Mouse (Mus musculus) cerebellum, adult 2 months (tissue): ENCODE measurements around the gene Ocln. TPM values are rescaled to one million over a fixed set of nuclear protein-coding genes. Genes with fewer than 3 reads are reported as not detected.

Experiments used
- DNase-seq, 2 experiments: peaks; one replicate each; pipeline ENCODE4 v3.0.0; 2021
- H3K27ac ChIP-seq: fragments of 200-500 bp; 2 replicates; pipeline ENCODE4 v1.5.1; 2012; ENCODE audit warnings: low read length, control low read depth, inconsistent platforms; ENCODE audit not compliant: insufficient read depth
- H3K27me3 ChIP-seq: fragments of 200-500 bp; 2 replicates; pipeline ENCODE4 v1.6.1; 2012; ENCODE audit warnings: inconsistent platforms, mild to moderate bottlenecking, low read length, moderate library complexity; ENCODE audit not compliant: control insufficient read depth, insufficient read depth
- H3K4me1 ChIP-seq: fragments of 200-500 bp; 2 replicates; pipeline ENCODE4 v1.6.1; 2011; ENCODE audit warnings: low read length; ENCODE audit not compliant: control insufficient read depth, insufficient read depth
- H3K4me3 ChIP-seq: fragments of 200-500 bp; replicated peaks from 2 replicates; pipeline ENCODE3; 2011; ENCODE audit warnings: mild to moderate bottlenecking, low read depth, low read length, control low read depth; ENCODE audit not compliant: insufficient read depth
- CTCF ChIP-seq: fragments of 200-500 bp; IDR thresholded peaks from 2 replicates; pipeline ENCODE4 v1.5.1; 2011; ENCODE audit warnings: low read depth, mild to moderate bottlenecking, control low read depth, low read length, moderate library complexity, borderline replicate concordance; ENCODE audit not compliant: insufficient read depth
- POLR2A ChIP-seq: fragments of 200-500 bp; IDR thresholded peaks from 2 replicates; pipeline ENCODE4 v1.6.1; 2011; ENCODE audit warnings: low read length, control low read depth, borderline replicate concordance; ENCODE audit not compliant: insufficient read depth
- WGBS: fragments of 180-500 bp; shearing (Covaris S2); methylation state at CpG from one replicate; pipeline ENCODE4 v1.1.7; 2018; 5-methylcytosine and 5-hydroxymethylcytosine counted together
- polyA plus RNA-seq: library from polyadenylated mRNA; depleted of rRNA; stranded (reverse); fragments of >200 nt; gene quantifications from 2 replicates; pipeline ENCODE4 v1.2.3, GENCODE M21; 2012; rRNA removed

Ocln gene
- polyA plus RNA-seq, result 14.8 and 16.0 TPM in 2 replicates

DNA sequence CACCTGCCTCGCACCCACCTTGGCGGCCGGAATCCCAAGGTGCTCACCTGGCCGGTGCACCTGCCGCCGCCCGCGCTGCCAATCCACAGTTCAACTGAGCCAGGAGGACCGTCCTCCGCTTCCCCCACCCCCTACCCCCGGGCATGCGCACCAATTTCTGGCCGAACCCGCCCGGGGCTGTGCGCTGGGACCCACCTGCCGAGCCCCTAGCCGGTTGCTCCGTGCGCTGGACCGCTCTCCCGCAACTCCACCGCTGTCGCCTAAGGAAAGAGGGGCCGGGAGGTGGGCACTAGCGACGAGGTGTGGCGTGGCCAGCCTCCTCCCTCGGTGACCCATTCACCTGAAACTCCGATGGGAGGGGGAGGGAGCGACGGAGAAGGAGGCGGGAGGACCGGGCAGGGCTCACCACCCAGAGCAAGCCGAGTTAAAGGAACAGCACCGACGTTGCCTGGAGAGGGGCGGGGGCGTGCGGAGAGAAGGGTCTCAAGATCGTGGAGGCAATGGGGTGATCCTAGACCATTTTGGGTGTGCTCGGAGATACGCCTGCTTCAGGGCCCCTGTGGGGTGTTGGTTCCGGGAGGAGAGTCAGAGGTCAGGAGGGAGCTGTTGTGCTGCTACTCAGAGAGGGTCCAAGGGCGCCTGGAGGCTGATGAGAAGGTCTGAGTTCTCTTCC, at the start of gene Ocln:
Gene Ocln (minus strand): TSS at position 350 of the 673 bp plus-strand sequence.
- Histone ChIP-seq H3K4me1 (no peaks in the 10 kb centered on the region; the same call in 1 of the 2 replicates), H3K27me3 (no peaks in the 10 kb centered on the region), H3K4me3 (peak within 1 kb of the TSS; percentile 94), H3K27ac (peak within 1 kb of the TSS; percentile 93)
- under 1% methylated on average over 45 of the region's 45 CpGs for WGBS
- DNase-seq, result peak; percentile 87 to 89
- peak; percentile 30; the same call in 1 of the 2 replicates for TF ChIP-seq POLR2A
- no peak for TF ChIP-seq CTCF

DNA sequence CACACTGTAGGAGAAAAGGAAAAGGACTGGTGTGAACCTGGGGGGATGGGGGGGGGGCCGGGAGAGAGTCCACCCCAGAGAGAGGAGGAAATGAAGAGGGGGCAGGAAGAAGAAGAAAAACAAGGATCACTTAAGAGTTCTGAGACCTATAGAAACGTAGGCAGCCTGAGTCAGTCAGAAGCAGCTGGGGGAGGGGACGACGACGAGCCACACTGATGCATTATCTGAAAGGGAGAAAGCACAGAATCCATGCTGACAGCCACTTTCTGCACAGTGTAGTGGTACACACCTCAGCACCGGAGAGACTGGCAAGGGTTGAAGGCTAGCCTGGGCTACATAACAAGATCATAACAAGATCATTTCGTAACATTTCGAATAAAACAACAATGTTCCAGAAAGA, 48.5 kb upstream of the Ocln start:
- TF ChIP-seq CTCF (no peak), POLR2A (no peak)
- WGBS, result 58% methylated on average over 8 of the region's 8 CpGs
- no peak overlapping the region for H3K27ac ChIP-seq
- no peak overlapping the region for H3K4me3 ChIP-seq
- no peaks in the 10 kb centered on the region for H3K4me1 ChIP-seq
- no peaks in the 10 kb centered on the region for H3K27me3 ChIP-seq
- DNase-seq, result no peak

DNA sequence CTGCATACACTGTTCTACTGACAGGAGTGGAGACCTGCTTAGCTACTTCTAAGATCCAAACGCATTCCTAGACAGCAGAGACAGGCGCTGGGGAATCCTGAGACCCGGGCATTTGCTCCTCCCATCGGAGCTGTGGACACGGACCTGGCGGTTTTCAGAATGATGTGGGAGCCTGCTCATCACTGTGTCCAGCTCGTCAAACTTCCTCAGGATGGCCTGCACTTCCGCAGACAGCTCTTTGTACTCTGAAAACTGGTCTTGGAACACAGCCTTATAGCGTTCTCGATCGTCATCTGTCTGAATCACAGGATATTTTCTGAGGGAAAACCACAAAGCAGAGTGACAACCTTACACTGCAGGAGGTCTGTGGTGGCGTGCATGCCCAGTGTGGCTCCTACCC, 47.8 kb upstream of the Ocln start:
- WGBS, result 70% methylated on average over 12 of the region's 12 CpGs
- no peak for DNase-seq
- Histone ChIP-seq H3K27me3 (no peaks in the 10 kb centered on the region), H3K4me3 (no peak overlapping the region), H3K27ac (no peak overlapping the region), H3K4me1 (no peaks in the 10 kb centered on the region)
- TF ChIP-seq POLR2A (no peak), CTCF (no peak)

- TF ChIP-seq CTCF, result no peak
- no peak for TF ChIP-seq POLR2A
- no peak for DNase-seq
- 80% methylated on average over 9 of the region's 9 CpGs for WGBS
- Histone ChIP-seq H3K27me3 (no peaks in the 10 kb centered on the region), H3K4me3 (no peak overlapping the region), H3K27ac (no peak overlapping the region), H3K4me1 (no peaks in the 10 kb centered on the region)
Observed at GRCm38 (mm10) chr13:100597284-100597683, 44.8 kb upstream of the Ocln start.

GRCm38 (mm10) chr13:100595552-100595885, 43.0 kb upstream of the Ocln start:
- Histone ChIP-seq H3K27me3 (no peaks in the 10 kb centered on the region), H3K4me3 (no peak overlapping the region), H3K4me1 (no peaks in the 10 kb centered on the region), H3K27ac (no peak overlapping the region)
- TF ChIP-seq POLR2A (no peak), CTCF (no peak)
- WGBS, result 88% methylated on average over 3 of the region's 3 CpGs
- no peak for DNase-seq

DNA sequence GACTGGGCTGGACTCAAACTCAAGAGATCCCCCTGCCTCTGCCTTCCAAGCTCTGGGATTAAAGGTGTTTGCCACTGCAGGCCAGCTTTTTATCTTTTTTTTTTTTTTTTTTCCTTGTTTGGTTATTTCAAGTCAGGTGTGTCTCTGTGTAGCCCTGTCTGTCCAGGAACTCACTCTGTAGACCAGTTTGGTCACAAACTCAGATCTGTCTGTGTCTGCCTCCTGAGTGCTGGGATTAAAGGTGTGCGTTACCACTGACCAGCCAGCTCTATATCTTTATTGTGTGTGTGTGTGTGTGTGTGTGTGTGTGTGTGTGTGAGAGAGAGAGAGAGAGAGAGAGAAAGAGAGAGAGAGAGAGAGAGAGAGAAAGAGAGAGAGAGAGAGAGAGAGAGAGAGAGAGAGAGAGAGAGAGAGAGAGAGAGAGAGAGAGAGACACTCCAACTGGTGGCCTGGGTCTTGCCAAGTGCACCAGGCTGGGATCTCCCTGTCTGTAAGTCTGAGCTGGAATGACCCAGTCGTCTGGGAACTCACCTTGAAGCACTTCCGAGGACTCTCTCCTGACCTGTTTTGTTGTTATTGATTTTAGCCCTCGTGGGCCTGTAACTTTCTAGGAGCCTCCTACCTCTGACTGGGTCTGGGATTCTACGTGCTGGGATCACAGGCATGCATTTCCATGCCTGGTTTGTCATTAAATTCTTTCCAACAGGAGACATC, 42.5 kb upstream of the Ocln start:
- DNase-seq, result no peak
- Histone ChIP-seq H3K4me1 (no peaks in the 10 kb centered on the region), H3K27ac (no peak overlapping the region), H3K4me3 (no peak overlapping the region), H3K27me3 (no peaks in the 10 kb centered on the region)
- TF ChIP-seq POLR2A (no peak), CTCF (no peak)
- WGBS, result 73% methylated on average over 5 of the region's 5 CpGs

- Histone ChIP-seq H3K4me3 (no peak overlapping the region), H3K4me1 (no peaks in the 10 kb centered on the region), H3K27ac (peak overlapping the region; percentile 16; the same call in 1 of the 2 replicates), H3K27me3 (no peaks in the 10 kb centered on the region)
- peak; percentile 50 to 66 for DNase-seq
- WGBS, result 53% methylated on average over 12 of the region's 17 CpGs
- no peak for TF ChIP-seq POLR2A
- no peak for TF ChIP-seq CTCF
Observed at GRCm38 (mm10) chr13:100594041-100594792, 41.7 kb upstream of the Ocln start.
